Mouse (Mus musculus): ENCODE data around the gene Coa7.
A peak's percentile ranks its signal among the peaks of the same experiment; 100 is the strongest.
"Not testable (repeated sequence)": the region's sequence is repeated elsewhere in the genome, so short reads cannot be mapped to it uniquely, and the experiment has no call there.

Coa7 gene

DNA sequence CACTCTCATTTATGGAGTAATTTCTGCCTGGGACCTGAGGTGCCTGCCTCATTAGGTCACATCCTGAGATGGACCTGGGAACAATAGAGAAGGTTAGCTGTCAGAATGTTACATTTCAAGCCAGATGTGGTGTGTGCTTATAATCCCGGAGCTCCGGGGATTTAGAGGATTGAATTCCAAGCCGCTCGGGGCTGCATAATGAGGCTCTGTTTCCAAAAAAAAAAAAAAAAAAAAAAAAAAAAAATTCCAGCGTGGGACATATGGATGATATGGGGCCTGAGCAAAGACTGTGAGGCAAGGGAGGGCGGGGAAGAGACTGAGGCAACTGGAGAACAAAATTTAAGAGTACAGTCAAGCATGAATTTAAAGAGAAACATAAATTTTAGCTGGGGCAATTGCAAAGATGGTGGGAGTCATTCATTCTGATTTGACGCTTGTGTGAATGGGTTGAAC, 16.7 kb downstream of the Coa7 start:
- no peak for DNase-seq

DNA sequence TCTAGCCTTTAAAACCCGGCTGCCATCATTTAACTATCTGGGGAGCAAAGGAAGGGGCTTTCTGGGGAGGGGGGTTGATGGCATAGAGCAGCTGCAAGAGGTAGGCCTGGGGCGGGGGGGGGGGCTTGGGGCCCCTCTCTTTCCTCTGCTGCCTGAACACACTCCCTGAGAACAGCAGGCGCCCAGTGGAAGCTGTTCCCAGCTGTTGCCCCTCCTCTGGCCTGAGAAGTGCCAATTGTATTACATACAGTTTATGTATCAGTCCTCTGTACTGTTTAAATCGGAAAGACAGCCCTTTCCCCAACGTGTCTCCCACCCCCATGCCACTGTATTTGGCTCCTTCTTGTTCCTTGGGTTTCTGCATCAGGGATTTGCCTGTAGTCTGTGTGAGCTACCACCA, 17.9 kb downstream of the Coa7 start:
- DNase-seq = no peak

DNA sequence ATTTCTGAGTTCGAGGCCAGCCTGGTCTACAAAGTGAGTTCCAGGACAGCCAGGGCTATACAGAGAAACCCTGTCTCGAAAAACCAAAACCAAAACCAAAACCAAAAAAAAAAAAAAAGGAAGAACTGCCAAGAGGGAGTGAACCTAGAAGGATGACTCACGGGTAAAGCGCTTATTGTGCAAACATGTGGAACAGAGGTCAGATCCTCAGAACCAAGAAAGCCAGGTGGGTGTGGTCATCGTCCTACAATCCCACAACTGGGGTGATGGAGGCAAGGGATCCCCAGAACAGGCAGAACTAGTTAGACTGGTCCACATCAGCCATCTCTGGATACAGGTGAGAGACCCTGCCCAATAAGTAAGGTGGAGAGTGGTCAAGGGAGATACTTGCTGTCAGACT, 19.2 kb downstream of the Coa7 start:
- DNase-seq = no peak

GRCm38 (mm10) chr4:108348256-108348875, 20.4 kb downstream of the Coa7 start:
- no peak for DNase-seq

DNA sequence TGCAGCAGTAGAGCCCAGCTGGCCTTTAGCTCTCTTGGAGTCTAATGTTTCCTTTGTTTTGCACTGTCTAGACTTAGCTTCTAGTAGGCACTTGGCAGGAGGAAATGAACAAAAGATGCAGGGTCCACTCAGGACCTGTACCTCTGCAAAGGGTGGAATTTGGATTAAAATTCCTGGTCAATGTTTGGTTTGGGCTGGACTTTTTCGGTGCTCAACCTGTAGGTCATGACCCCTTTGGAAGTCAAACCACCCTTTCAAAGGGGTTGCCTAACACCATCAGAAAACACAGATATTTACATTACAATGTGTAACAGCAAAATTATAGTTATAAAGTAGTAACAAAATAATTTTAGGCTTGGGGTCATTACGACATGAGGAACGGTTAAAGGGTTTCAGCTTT, 21.1 kb downstream of the Coa7 start:
- DNase-seq = no peak

DNA sequence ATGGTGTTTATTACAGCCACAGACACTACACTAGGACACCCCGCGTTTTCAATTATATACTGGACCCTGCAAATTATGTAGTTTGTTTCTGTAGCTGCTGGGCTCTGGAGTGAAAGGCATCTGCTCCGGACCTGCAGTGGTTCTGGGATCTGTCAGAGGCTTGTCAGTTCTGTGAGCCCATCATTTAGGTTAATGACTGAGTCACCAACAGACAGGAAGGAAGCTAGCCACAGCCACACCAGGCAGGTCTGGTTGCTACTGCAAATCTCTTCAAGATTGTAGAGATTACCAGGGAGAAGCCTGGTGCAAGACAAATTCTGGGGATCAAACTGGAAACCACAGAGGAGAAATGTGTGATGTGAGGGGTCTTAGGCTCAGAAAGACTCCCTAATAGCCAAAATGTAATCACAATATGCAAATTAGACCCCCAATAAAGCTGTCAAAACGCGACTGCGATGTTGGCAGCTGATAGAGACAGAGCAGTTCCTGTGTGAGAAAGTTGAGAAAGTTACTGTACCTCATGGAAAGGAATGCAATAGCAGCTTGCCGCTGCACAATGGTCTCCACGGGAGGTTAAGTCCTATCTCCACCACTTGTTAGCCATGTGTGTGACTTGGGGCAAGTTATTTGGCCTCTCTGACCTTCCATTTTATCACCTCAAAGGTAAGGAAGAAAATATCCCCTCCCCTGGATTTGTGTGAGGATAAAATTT, 22.1 kb downstream of the Coa7 start:
- DNase-seq = no peak

DNA sequence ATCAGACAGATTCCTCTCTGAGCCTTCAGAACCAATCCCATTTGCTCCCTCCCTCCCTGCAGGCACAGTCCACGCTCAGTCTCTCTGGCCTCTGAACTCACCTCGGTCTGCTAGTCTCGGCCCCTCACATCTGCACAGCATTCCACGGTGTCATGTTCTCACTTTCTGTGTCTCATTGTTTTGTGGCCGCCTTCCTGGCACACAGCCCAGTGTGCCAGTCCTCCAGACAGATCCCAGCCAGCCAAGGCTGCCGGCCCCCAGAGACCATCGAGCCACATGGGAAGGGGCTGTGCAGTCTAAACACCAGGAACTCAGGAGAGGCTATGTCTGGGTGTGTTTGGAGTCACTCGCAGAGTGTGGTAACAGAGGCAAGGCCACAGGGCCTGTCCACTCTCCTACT, 22.9 kb downstream of the Coa7 start:
- DNase-seq = peak; percentile 37

DNA sequence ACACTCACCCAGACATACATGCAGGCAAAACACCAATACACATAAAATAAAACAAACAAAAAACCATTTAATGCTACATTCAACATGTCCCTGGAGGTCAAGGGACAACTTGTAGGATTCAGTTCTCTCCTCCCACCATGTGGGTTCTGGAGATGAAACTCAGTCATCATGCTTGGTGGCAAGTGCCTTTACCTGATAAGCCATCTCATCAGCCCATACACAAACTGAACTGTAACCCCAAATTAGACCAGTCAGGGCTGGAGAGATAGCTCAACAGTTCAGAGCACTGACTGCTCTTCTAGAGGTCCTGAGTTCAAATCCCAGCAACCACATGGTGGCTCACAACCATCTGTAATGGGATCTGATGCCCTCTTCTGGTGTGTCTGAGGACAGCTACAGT, 25.7 kb downstream of the Coa7 start:
- DNase-seq = not testable (repeated sequence)

DNA sequence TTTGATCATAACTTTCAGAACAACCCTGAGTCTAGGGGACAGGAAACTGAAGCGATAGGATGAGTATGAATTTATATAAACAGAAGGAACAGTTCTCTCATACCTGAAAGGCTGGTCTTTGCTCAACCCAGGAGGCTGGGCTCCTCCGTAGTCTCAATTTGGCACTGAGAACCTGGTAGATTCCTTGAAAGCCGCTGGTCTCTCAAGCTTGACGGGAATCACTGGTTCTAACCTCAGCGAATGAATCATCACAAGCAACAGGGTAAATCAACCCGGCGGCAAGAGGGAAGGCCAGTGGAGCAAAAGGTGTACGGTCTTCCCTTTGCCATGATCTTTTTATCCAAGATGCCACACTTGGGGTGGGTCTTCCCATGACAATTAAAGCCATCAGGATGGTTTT, 29.5 kb downstream of the Coa7 start:
- no peak for DNase-seq

- no peak for DNase-seq
Observed at GRCm38 (mm10) chr4:108358498-108358897, 30.6 kb downstream of the Coa7 start.

GRCm38 (mm10) chr4:108360136-108361055, 32.5 kb downstream of the Coa7 start:
- peak; percentile 80 for DNase-seq

- DNase-seq = peak; percentile 61
Observed at GRCm38 (mm10) chr4:108362321-108363261, 34.7 kb downstream of the Coa7 start.

DNA sequence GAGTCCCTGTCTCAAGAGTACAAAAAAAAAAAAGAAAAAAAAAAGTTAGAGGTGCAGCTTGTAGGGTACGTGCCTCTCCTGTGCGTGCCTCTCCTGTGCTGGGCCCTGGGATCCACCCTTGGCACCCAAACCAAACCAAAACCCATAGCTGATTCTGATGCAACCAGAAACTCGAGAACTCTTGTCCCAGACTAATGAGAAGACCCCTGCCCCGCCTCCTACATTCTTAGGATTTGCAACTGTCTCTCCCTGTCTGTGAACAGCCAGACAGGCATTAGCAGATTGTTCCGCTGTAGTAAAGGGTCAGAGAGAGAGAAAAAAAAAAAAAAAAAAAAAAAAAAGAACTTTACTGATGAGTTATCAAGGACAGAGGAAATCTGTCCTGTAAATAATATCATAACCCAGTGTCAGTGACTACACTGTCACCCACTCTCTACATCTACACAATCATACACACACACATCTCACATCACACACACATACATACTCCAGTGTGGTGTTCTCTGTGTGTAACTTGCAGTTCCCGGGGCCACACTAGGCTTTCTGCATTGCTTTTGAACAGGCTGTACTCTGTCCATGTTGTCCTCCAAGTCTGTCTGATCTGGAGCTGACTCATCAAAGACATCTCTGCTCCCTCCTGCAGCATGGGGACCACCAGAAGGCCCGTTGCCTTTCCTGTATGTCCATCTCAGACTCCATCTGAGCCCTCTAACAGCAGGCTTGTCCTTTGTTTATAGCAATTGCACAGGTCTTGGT, 35.6 kb downstream of the Coa7 start:
- peak; percentile 28 for DNase-seq

DNA sequence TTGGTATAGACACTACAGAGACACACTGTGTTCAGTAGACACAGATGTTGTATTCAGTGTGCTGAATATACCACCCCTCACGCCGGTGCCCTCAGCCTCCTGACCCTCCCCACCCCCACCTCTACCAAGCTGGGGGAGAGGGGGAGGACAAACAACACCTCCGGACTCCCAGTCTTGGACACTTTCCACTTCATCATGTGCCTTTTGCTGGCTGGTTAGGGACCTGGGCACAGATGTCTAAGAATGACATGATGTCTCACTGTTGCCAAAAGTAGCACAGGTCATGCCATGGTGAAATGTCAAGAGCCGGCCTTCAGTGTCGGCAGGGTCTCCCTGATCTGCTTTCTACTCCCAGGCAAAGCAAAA, 36.2 kb downstream of the Coa7 start:
- DNase-seq = no peak

DNA sequence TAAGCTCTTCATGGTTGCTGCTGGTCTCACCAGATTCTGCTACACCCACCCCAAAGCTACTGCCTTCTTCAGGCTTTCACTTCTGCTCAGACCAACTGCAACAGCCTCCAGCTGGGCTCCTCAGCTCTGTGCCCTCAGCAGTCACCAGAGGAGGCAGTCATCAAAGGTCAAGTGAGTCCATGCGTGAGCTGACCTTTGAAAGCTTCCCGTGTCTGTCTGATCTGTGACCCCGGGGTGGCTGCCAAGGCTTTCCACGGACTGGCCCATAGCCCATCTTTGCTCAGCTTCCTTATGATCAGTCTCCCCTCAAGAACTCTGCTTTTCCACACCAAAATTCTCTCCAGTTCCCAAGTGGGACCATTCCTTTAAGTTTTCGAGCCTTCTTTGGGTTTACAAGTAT, 41.3 kb downstream of the Coa7 start:
- DNase-seq = no peak

DNA sequence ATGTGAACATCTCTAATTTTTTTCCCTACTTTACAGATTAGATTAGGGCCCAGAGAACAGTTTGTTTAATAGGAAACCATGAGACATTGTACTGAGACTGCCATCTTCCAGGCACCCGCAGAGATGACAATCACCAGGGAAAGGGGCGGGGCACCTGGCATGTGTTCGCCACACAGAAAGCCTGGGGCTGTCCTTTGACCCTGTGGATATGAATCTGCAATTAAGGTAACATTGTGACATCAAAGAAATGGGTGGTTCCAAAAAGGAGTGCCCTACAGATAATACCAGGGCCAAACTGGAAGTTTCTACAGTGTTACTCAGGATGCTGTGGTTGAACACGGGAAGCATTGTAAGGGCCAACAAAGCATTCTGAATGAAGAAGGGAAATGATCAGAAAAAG, 42.5 kb downstream of the Coa7 start:
- DNase-seq = no peak

DNA sequence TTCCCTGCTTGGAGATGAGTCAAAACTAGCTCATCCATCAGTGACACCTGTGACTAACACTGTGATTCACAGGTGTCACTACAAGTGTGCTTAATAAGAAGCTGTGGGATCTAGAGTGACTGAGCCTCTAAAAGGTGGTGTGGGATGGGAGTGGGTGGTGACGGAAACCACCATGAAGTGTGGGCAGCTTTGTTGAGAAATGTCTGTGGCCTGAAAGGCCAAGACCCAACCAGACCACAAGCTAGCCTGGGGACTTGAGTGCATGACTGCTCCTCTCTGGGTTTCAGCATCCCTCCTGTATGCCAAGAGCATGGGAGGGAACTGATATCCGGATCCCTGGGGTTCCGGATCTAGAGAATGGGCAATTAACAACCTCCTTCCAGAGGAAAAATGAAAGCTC, 43.5 kb downstream of the Coa7 start:
- no peak for DNase-seq

DNA sequence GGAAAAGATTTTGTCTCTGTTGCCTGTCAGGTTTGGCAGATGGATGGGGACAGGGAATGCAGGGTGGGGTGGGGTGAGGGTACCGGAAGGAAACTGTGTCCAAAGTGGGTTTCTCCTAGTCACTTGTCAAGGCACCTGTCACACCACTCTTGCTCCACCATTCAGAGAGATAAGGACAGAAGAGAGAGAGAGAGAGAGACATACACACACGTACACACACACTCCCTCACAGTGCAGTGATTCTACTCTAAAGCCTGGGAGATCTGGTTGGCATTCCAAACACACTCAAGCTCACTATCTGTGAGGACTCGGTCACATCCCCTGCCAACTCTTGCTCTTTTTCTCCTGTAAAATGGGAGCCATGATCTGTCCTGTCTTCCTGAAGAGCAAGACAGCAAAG, 44.2 kb downstream of the Coa7 start:
- DNase-seq = no peak

DNA sequence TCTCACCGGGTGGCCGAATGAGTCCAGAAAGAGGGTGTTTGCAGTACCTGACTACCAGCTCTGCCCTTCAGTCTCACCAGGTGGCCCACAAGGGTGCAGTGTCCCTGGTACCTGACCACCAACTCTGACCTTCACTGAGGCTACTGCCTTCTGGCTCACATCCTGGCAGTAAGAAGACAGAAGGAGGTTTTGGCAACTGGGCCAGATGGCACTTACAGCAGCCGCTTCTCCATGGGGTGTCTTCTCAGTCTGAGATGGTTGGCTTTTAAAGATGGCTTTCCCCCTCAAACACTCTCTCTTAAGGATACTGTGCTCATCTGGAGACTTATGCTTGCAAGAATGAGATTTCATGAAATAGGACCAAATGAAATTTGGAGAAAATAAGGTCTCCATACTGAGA, 51.5 kb downstream of the Coa7 start:
- DNase-seq = no peak

GRCm38 (mm10) chr4:108380146-108380545, 52.2 kb downstream of the Coa7 start:
- no peak for DNase-seq

GRCm38 (mm10) chr4:108383183-108383714, 55.3 kb downstream of the Coa7 start, which contains the start of gene Shisal2a:
TSS of gene Shisal2a (minus strand) at chr4:108383349.
- DNase-seq = peak; percentile 15

Measured in liver (tissue).